Comparison of ENCODE assay signal across 8 mouse cellular contexts in the genomic region with DNA sequence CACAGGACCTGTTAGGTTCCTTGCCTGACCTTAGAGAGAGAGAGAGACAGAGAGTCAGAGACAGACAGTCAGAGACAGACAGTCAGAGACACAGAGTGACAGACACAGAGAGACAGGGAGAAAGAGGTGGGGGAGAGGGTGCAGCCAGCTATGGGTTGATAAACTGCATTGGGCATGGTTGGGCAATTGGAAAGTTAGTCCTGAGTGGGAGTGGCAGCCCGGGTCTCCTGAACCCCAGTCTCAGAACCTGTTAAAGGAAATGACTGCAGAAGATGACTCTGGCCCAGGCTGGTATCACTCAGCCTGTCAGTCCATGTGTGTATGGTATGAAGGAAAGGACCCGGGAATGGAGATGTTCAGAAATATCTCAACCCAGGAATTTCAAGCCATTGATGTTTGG. TPM values are rescaled to one million over a fixed set of nuclear protein-coding genes. Genes with fewer than 3 reads are reported as not detected.
A peak's percentile ranks its signal among the peaks of the same experiment; 100 is the strongest.
DNase-seq lines count a peak whose midpoint lies in the region; ATAC-seq and TF ChIP-seq lines count a peak whose summit lies in the region.
"Had no signal": no experiment of that assay in that cellular context is flagged by ENCODE, and none has a peak within 500 bp of the region (broad histone marks: within the 10 kb centered on the region; RNA-seq: fewer than 3 reads in every experiment).

No protein-coding gene starts in this region.

- H3K9ac ChIP-seq in limb, embryonic 12.5 days (replicated peaks): peak overlapping the region; percentile 93; the same call in 1 of the 2 replicates
- H3K9ac ChIP-seq in neural tube, embryonic 13.5 days: no peak overlapping the region

- peaks cover 24% of the 10 kb centered on the region; the same call in 1 of the 2 replicates for H3K36me3 ChIP-seq in limb, embryonic 12.5 days
- peaks cover 7% of the 10 kb centered on the region; the same call in 1 of the 2 replicates for H3K36me3 ChIP-seq in limb, embryonic 10.5 days
- H3K36me3 ChIP-seq in neural tube, embryonic 13.5 days: no peaks in the 10 kb centered on the region

- 68% methylated on average over 2 of the region's 2 CpGs for WGBS in limb, embryonic 12.5 days
- WGBS in limb, embryonic 10.5 days: 71% methylated on average over 2 of the region's 2 CpGs
- WGBS in neural tube, embryonic 13.5 days: 81% methylated on average over 2 of the region's 2 CpGs

- no peak for TF ChIP-seq CTCF in embryonic fibroblast, embryonic 13.5 days (IDR thresholded peaks at IDR 0.05; ENCODE audit: borderline replicate concordance, insufficient read depth, low read length)

- no peaks in the 10 kb centered on the region for H3K9me3 ChIP-seq in limb, embryonic 12.5 days
- no peaks in the 10 kb centered on the region for H3K9me3 ChIP-seq in limb, embryonic 10.5 days (replicated peaks)
- no peaks in the 10 kb centered on the region for H3K9me3 ChIP-seq in neural tube, embryonic 13.5 days

- ATAC-seq in limb, embryonic 12.5 days (ENCODE audit: insufficient number of reproducible peaks, insufficient read depth, low FRiP score, low TSS enrichment, low read depth): no peak
- no peak for ATAC-seq in neural tube, embryonic 13.5 days (ENCODE audit: low read depth)

- H3K27ac ChIP-seq in limb, embryonic 12.5 days: no peak overlapping the region
- no peak overlapping the region for H3K27ac ChIP-seq in limb, embryonic 10.5 days
- H3K27ac ChIP-seq in embryonic fibroblast, embryonic 13.5 days (ENCODE audit: insufficient read depth, low read length): peak overlapping the region; percentile 88; the same call in 1 of the 2 replicates
- no peak overlapping the region for H3K27ac ChIP-seq in neural tube, embryonic 13.5 days (replicated peaks)

- H3K27me3 ChIP-seq in limb, embryonic 12.5 days: 0 out of 2 replicates have a peak, but pooled peaks cover 3% of the 10 kb centered on the region
- H3K27me3 ChIP-seq in limb, embryonic 10.5 days (ENCODE audit: low read depth, poor library complexity, severe bottlenecking): peaks cover 38% of the 10 kb centered on the region
- H3K27me3 ChIP-seq in neural tube, embryonic 13.5 days: no peaks in the 10 kb centered on the region

- TF ChIP-seq POLR2A in embryonic fibroblast, embryonic 13.5 days (IDR thresholded peaks at IDR 0.05; ENCODE audit: low read depth, low read length): peak; percentile 4; the same call in 1 of the 2 replicates

- peaks cover 27% of the 10 kb centered on the region for H3K4me1 ChIP-seq in limb, embryonic 12.5 days (replicated peaks)
- peaks cover 30% of the 10 kb centered on the region for H3K4me1 ChIP-seq in limb, embryonic 10.5 days
- peaks cover 12% of the 10 kb centered on the region for H3K4me1 ChIP-seq in embryonic fibroblast, embryonic 13.5 days (ENCODE audit: control insufficient read depth, insufficient read depth, low read length)
- peaks cover 37% of the 10 kb centered on the region for H3K4me1 ChIP-seq in neural tube, embryonic 13.5 days (replicated peaks)

- DNase-seq in limb, embryonic 10.5 days (ENCODE audit: low spot score): no peak
- peak; percentile 23 for DNase-seq in induced T-regulatory cell, adult 2 months (ENCODE audit: low read depth)
- no peak for DNase-seq in kidney, adult 8-10 months
- DNase-seq in right cerebral cortex, postnatal 10 days (ENCODE audit: low spot score in 2 of 2): no peak
- DNase-seq: thymus, postnatal 25 days had no signal

- H3K4me2 ChIP-seq in limb, embryonic 12.5 days: peak overlapping the region; percentile 87
- H3K4me2 ChIP-seq in neural tube, embryonic 13.5 days: peak overlapping the region; percentile 94

- H3K4me3 ChIP-seq in limb, embryonic 12.5 days (replicated peaks): peak overlapping the region; percentile 75; the same call in 1 of the 2 replicates
- no peak overlapping the region for H3K4me3 ChIP-seq in limb, embryonic 10.5 days
- peak overlapping the region; percentile 92 for H3K4me3 ChIP-seq in embryonic fibroblast, embryonic 13.5 days (ENCODE audit: insufficient read depth, low read length)
- H3K4me3 ChIP-seq in neural tube, embryonic 13.5 days: peak overlapping the region; percentile 67

RNA-seq across cellular contexts. Expression of a gene that starts 2.1 kb away (rescaled TPM):
- 6.1 and 7.4 TPM in 2 replicates for polyA plus RNA-seq in limb, embryonic 12.5 days (2016; fragmentation: Nextera tagmentation; extraction: Ambion mirVana)
- 3.4 and 4.6 TPM in 2 replicates for polyA plus RNA-seq in limb, embryonic 10.5 days (2016; fragmentation: Nextera tagmentation; extraction: Ambion mirVana)
- polyA plus RNA-seq in embryonic fibroblast, embryonic 13.5 days (2011; ENCODE audit: insufficient read length, low read depth, missing spikeins): 208 and 272 TPM in 2 replicates
- 7.9 and 8.4 TPM in 2 replicates for polyA plus RNA-seq in neural tube, embryonic 13.5 days (2015; fragmentation: Nextera tagmentation; extraction: Ambion mirVana)

Comparison
In these comparisons a context has a peak if more than half of its experiments do, and no peak if none do; other contexts are left out.
1. RNA of a gene that starts 2.1 kb away (polyA plus RNA-seq): 208 to 272 TPM in embryonic fibroblast, embryonic 13.5 days; 7.9 to 8.4 TPM in neural tube, embryonic 13.5 days, 6.1 to 7.4 TPM in limb, embryonic 12.5 days and 3.4 to 4.6 TPM in limb, embryonic 10.5 days; every median in the first group is over 10 times any median in the second.